Mouse (Mus musculus) CH12.LX (cell line): ENCODE measurements at regions not wholly inside any gene's neighbourhood (a gene's known extent, or its start where the extent isn't known, plus 50 kb on each side); places are given as distances from the start of the nearest gene placed in this dataset.

Experiments used
- DNase-seq: peaks from one replicate; pipeline ENCODE4 v3.0.0-alpha.2; 2013; ENCODE audit errors: extremely low read depth
- H3K27ac ChIP-seq: 2 replicates; pipeline ENCODE4 v1.5.1; 2012; ENCODE audit warnings: low read depth, mild to moderate bottlenecking, control low read depth, moderate library complexity; ENCODE audit not compliant: insufficient read depth
- H3K27me3 ChIP-seq: replicated peaks from 2 replicates; pipeline ENCODE3; 2012; ENCODE audit warnings: inconsistent platforms
- H3K36me3 ChIP-seq, 2 experiments: replicated peaks in 1 of 2; 2 replicates each; pipeline versions ENCODE3 to v1.6.1; 2012; ENCODE audit warnings: inconsistent platforms in 1 of 2, low read length in 1 of 2, mild to moderate bottlenecking in 1 of 2, mixed read lengths in 1 of 2, moderate library complexity in 1 of 2; ENCODE audit not compliant: control insufficient read depth in 1 of 2, insufficient read depth in 1 of 2
- H3K4me1 ChIP-seq, 2 experiments: 2 replicates each; pipeline ENCODE4 v1.6.1; 2012; ENCODE audit warnings: inconsistent platforms in 1 of 2, moderate library complexity in 1 of 2; ENCODE audit not compliant: insufficient read depth in 2 of 2, control insufficient read depth in 1 of 2
- H3K4me2 ChIP-seq: 2 replicates; pipeline ENCODE4 v1.6.1; 2012; ENCODE audit warnings: low read depth, mild to moderate bottlenecking, control low read depth; ENCODE audit not compliant: poor library complexity, insufficient read depth, severe bottlenecking
- H3K4me3 ChIP-seq, 3 experiments: fragments of 150-350 bp in 1 of 3; sonication (generic) in 1 of 3; replicated peaks in 1 of 3; 2 replicates each; pipeline versions ENCODE3 to v1.5.1; 2011 to 2012; ENCODE audit warnings: low read depth in 2 of 3, low read length in 2 of 3, mild to moderate bottlenecking in 2 of 3, moderate library complexity in 2 of 3, control low read depth in 1 of 3, improper control_type of control experiment in 1 of 3, inconsistent platforms in 1 of 3, mixed read lengths in 1 of 3; ENCODE audit not compliant: poor library complexity in 1 of 3
- H3K79me2 ChIP-seq: replicated peaks from 2 replicates; pipeline ENCODE4 v1.6.1; 2012; ENCODE audit warnings: mild to moderate bottlenecking, moderate library complexity; ENCODE audit not compliant: control insufficient read depth, poor library complexity, insufficient read depth, severe bottlenecking; ENCODE audit errors: extremely low read depth
- H3K9ac ChIP-seq: 2 replicates; pipeline ENCODE4 v1.6.1; 2012; ENCODE audit warnings: low read depth, mild to moderate bottlenecking, control low read depth, moderate library complexity; ENCODE audit not compliant: insufficient read depth
- H3K9me3 ChIP-seq: replicated peaks from 2 replicates; pipeline ENCODE3; 2012; ENCODE audit warnings: low read length, inconsistent platforms, mixed read lengths
- BHLHE40 ChIP-seq: IDR thresholded peaks from 2 replicates; pipeline ENCODE4 v1.6.1; 2011; ENCODE audit warnings: mild to moderate bottlenecking, low read depth, low read length, improper control_type of control experiment
- CHD1 ChIP-seq: IDR thresholded peaks from 2 replicates; pipeline ENCODE4 v1.6.1; 2012; ENCODE audit warnings: low read depth, low read length, improper control_type of control experiment, inconsistent platforms
- CHD2 ChIP-seq: IDR thresholded peaks from 2 replicates; pipeline ENCODE4 v1.6.1; 2011; ENCODE audit warnings: low read length, improper control_type of control experiment
- CTCF ChIP-seq, 2 experiments: IDR thresholded peaks in 1 of 2; conservative IDR thresholded peaks in 1 of 2; 2 replicates each; pipeline ENCODE4 v1.5.1; 2011 to 2012; ENCODE audit warnings: low read depth in 2 of 2, low read length in 2 of 2, improper control_type of control experiment in 1 of 2, inconsistent platforms in 1 of 2, mild to moderate bottlenecking in 1 of 2, moderate library complexity in 1 of 2
- E2F4 ChIP-seq: IDR thresholded peaks from 2 replicates; pipeline ENCODE4 v1.6.1; 2011; ENCODE audit warnings: low read depth, low read length, improper control_type of control experiment; ENCODE audit not compliant: insufficient replicate concordance
- EP300 ChIP-seq: IDR thresholded peaks from 2 replicates; pipeline ENCODE4 v1.6.1; 2011; ENCODE audit warnings: low read length, improper control_type of control experiment
- ETS1 ChIP-seq: conservative IDR thresholded peaks from 2 replicates; pipeline ENCODE4 v1.6.1; 2012; ENCODE audit warnings: low read depth, mild to moderate bottlenecking, inconsistent platforms, low read length, improper control_type of control experiment, moderate library complexity
- GABPA ChIP-seq: IDR thresholded peaks from 2 replicates; pipeline ENCODE4 v1.6.1; 2012; ENCODE audit warnings: low read depth, low read length, improper control_type of control experiment, inconsistent platforms; ENCODE audit not compliant: insufficient replicate concordance
- HCFC1 ChIP-seq: IDR thresholded peaks from 2 replicates; pipeline ENCODE4 v1.6.1; 2012; ENCODE audit warnings: low read depth, mild to moderate bottlenecking, inconsistent platforms, low read length, improper control_type of control experiment
- IRF4 ChIP-seq: IDR thresholded peaks from 2 replicates; pipeline ENCODE4 v1.6.1; 2014; ENCODE audit warnings: low read depth, mild to moderate bottlenecking, inconsistent platforms, low read length, improper control_type of control experiment
- JUN ChIP-seq: IDR thresholded peaks from 2 replicates; pipeline ENCODE4 v1.6.1; 2011; ENCODE audit warnings: low read depth, mild to moderate bottlenecking, low read length, improper control_type of control experiment, moderate library complexity; ENCODE audit not compliant: insufficient read depth
- JUND ChIP-seq: conservative IDR thresholded peaks from 2 replicates; pipeline ENCODE4 v1.6.1; 2011; ENCODE audit warnings: low read depth, low read length, improper control_type of control experiment
- KAT2A ChIP-seq: IDR thresholded peaks from 2 replicates; pipeline ENCODE4 v1.6.1; 2012; ENCODE audit warnings: low read length, improper control_type of control experiment, inconsistent platforms; ENCODE audit not compliant: insufficient replicate concordance
- MAZ ChIP-seq: IDR thresholded peaks from 2 replicates; pipeline ENCODE4 v1.6.1; 2012; ENCODE audit warnings: low read depth, mild to moderate bottlenecking, inconsistent platforms, low read length, improper control_type of control experiment, moderate library complexity
- MEF2A ChIP-seq: IDR thresholded peaks from 2 replicates; pipeline ENCODE4 v1.6.1; 2014; ENCODE audit warnings: low read depth, mild to moderate bottlenecking, inconsistent platforms, low read length, improper control_type of control experiment, borderline replicate concordance
- NELFE ChIP-seq: IDR thresholded peaks from 2 replicates; pipeline ENCODE4 v1.6.1; 2011; ENCODE audit warnings: low read depth, low read length, improper control_type of control experiment
- NRF1 ChIP-seq: IDR thresholded peaks from 2 replicates; pipeline ENCODE4 v1.6.1; 2014; ENCODE audit warnings: low read depth, mild to moderate bottlenecking, inconsistent platforms, low read length, improper control_type of control experiment, moderate library complexity
- PAX5 ChIP-seq: IDR thresholded peaks from 2 replicates; pipeline ENCODE4 v1.6.1; 2012; ENCODE audit warnings: low read length, inconsistent platforms, mixed read lengths
- POLR2A ChIP-seq: IDR thresholded peaks from 2 replicates; pipeline ENCODE4 v1.6.1; 2011; ENCODE audit warnings: low read depth, mild to moderate bottlenecking, improper control_type of control experiment, low read length
- RAD21 ChIP-seq: IDR thresholded peaks from 2 replicates; pipeline ENCODE4 v1.6.1; 2011; ENCODE audit warnings: low read depth, mild to moderate bottlenecking, low read length, improper control_type of control experiment, moderate library complexity
- UBTF ChIP-seq: IDR thresholded peaks from 2 replicates; pipeline ENCODE4 v1.6.1; 2012; ENCODE audit warnings: low read depth, mild to moderate bottlenecking, inconsistent platforms, low read length, improper control_type of control experiment, moderate library complexity
- USF1 ChIP-seq: IDR thresholded peaks from 2 replicates; pipeline ENCODE4 v1.6.1; 2014; ENCODE audit warnings: low read depth, mild to moderate bottlenecking, inconsistent platforms, low read length, improper control_type of control experiment
- ZMIZ1 ChIP-seq: IDR thresholded peaks from 2 replicates; pipeline ENCODE4 v1.6.1; 2012; ENCODE audit warnings: low read depth, mild to moderate bottlenecking, inconsistent platforms, low read length, improper control_type of control experiment
- ZNF384 ChIP-seq: IDR thresholded peaks from 2 replicates; pipeline ENCODE4 v1.6.1; 2012; ENCODE audit warnings: low read depth, low read length, improper control_type of control experiment, inconsistent platforms
- dilution Hi-C: fragments of 300-500 bp; cut with MboI; formaldehyde crosslinking; loops from 2 replicates; pipeline ENCODE4 v1.14.3; 2020; ENCODE audit warnings: low sequenced_read_pairs; ENCODE audit not compliant: extremely low pct_unique_long_range_greater_than_20kb, extremely low pct_ligation_motif_present
- in situ Hi-C: fragments of 300-500 bp; cut with MboI; formaldehyde crosslinking; loops from 3 replicates; pipeline ENCODE4 v1.14.3; 2019; ENCODE audit warnings: low sequenced_read_pairs, low pct_ligation_motif_present, low pct_unique_long_range_greater_than_20kb, mixed read lengths

GRCm38 (mm10) chr17:87502388-87503369, 55.9 kb upstream of the Calm2 start:
- Histone ChIP-seq H3K9me3 (no peaks in the 10 kb centered on the region), H3K79me2 (no peaks in the 10 kb centered on the region), H3K27me3 (no peaks in the 10 kb centered on the region), H3K9ac (no peak overlapping the region), H3K27ac (no peak overlapping the region), H3K36me3 (no peaks in the 10 kb centered on the region), H3K4me2 (peak overlapping the region; percentile 59; the same call in 1 of the 2 replicates), H3K4me1 (peaks cover 0 to 25% of the 10 kb centered on the region in 2 experiments; a peak in 2 of 4 replicates), H3K4me3 (no peak overlapping the region)
- DNase-seq, result peak; percentile 65
- dilution Hi-C loops (no loop called here), in situ Hi-C loops (loop anchor here (5.0 kb wide), 1 partner anchor 40 kb away; no protein-coding TSS in a partner anchor)
- TF ChIP-seq E2F4 (no peak), MEF2A (no peak), IRF4 (peak; percentile 94), NELFE (no peak), JUND (peak; percentile 54; the same call in 1 of the 2 replicates), PAX5 (no peak), CHD1 (no peak), KAT2A (no peak), USF1 (no peak), UBTF (no peak), RAD21 (no peak), BHLHE40 (no peak), ZNF384 (no peak), POLR2A (no peak), CTCF (conservative IDR thresholded peaks at IDR 0.05 in 1 of 2, IDR thresholded peaks at IDR 0.05 in 1 of 2; ENCODE audit: low read depth in 2 of 2, low read length in 2 of 2) (no peak), CHD2 (0 out of 2 replicates have a peak, but pooled peaks have one; percentile 16), EP300 (peak; percentile 87), ZMIZ1 (no peak), MAZ (no peak), NRF1 (no peak), HCFC1 (no peak), JUN (peak; percentile 29; the same call in 1 of the 2 replicates), ETS1 (no peak), GABPA (no peak)
